Mouse (Mus musculus): ENCODE results near the gene Upk1a. TPM values are rescaled to one million over a fixed set of nuclear protein-coding genes. Genes with fewer than 3 reads are reported as not detected.
A peak's percentile ranks its signal among the peaks of the same experiment; 100 is the strongest.

Upk1a gene
- polyA plus RNA-seq (2017; shearing (Covaris generic)) = 1 to 10 TPM in 2 of 3 experiments, under 1 TPM in 1; 0.47 to 3.1 (median 1.5) TPM

- ATAC-seq = no peak
Observed at GRCm38 (mm10) chr7:30612654-30613402, at the start of gene Upk1a. Gene Upk1a, minus strand, starts transcription at chr7:30612847.

- peak; percentile 99 for ATAC-seq
Observed at GRCm38 (mm10) chr7:30649591-30650540, 37.2 kb upstream of the Upk1a start, which contains the start of gene Rbm42. Gene Rbm42, minus strand, starts transcription at chr7:30650317.

- no peak for ATAC-seq
Observed at GRCm38 (mm10) chr7:30639083-30639482, 26.4 kb upstream of the Upk1a start.

- ATAC-seq = no peak
Observed at GRCm38 (mm10) chr7:30636395-30636794, 23.7 kb upstream of the Upk1a start.

- no peak for ATAC-seq
Observed at GRCm38 (mm10) chr7:30635752-30636151, 23.1 kb upstream of the Upk1a start, which contains the start of gene Etv2. Gene Etv2, minus strand, starts transcription at chr7:30635852.

GRCm38 (mm10) chr7:30634621-30635020, 22.0 kb upstream of the Upk1a start:
- ATAC-seq = no peak

- no peak for ATAC-seq
Observed at GRCm38 (mm10) chr7:30633762-30634412, 21.2 kb upstream of the Upk1a start.

GRCm38 (mm10) chr7:30629013-30629412, 16.4 kb upstream of the Upk1a start:
- ATAC-seq = no peak

GRCm38 (mm10) chr7:30626647-30627046, 14.0 kb upstream of the Upk1a start:
- ATAC-seq = no peak

GRCm38 (mm10) chr7:30625530-30626384, 13.1 kb upstream of the Upk1a start, which contains the start of gene Cox6b1:
Gene Cox6b1, minus strand, starts transcription at chr7:30626151.
- ATAC-seq = peak; percentile 100

- no peak for ATAC-seq
Observed at GRCm38 (mm10) chr7:30619202-30619601, 6.6 kb upstream of the Upk1a start.

GRCm38 (mm10) chr7:30618658-30619057, 6.0 kb upstream of the Upk1a start:
- no peak for ATAC-seq

- no peak for ATAC-seq
Observed at GRCm38 (mm10) chr7:30615049-30615760, 2.6 kb upstream of the Upk1a start.

- peak; percentile 46 for ATAC-seq
Observed at GRCm38 (mm10) chr7:30614454-30614853, 1.8 kb upstream of the Upk1a start.

- ATAC-seq = peak; percentile 77
Observed at GRCm38 (mm10) chr7:30613529-30614112, 974 bp upstream of the Upk1a start.

GRCm38 (mm10) chr7:30610043-30610442, 2.6 kb downstream of the Upk1a start:
- no peak for ATAC-seq

- ATAC-seq = no peak
Observed at GRCm38 (mm10) chr7:30608476-30608875, 4.2 kb downstream of the Upk1a start.

GRCm38 (mm10) chr7:30607706-30608309, 4.8 kb downstream of the Upk1a start:
- ATAC-seq = peak; percentile 74

GRCm38 (mm10) chr7:30604944-30605343, 7.7 kb downstream of the Upk1a start:
- no peak for ATAC-seq

GRCm38 (mm10) chr7:30604424-30604823, 8.2 kb downstream of the Upk1a start:
- no peak for ATAC-seq

Measured in inflammation-experienced regulatory T-cells, adult 6 months (primary cell).